Mouse (Mus musculus): ENCODE results near the gene Adamts1. TPM values are rescaled to one million over a fixed set of nuclear protein-coding genes. Genes with fewer than 3 reads are reported as not detected.

The Adamts1 gene
- 38.6 and 45.5 TPM in 2 replicates for polyA plus RNA-seq (2015; fragmentation: Nextera tagmentation; extraction: Ambion mirVana)

GRCm38 (mm10) chr16:85802954-85803353 is at the start of gene Adamts1:
TSS of gene Adamts1 (minus strand) at chr16:85803113.
- Histone ChIP-seq H3K9ac (peak within 1 kb of the TSS; percentile 69), H3K36me3 (peaks cover 15% of the 10 kb centered on the region), H3K9me3 (replicated peaks) (no peaks in the 10 kb centered on the region), H3K27ac (replicated peaks) (peak within 1 kb of the TSS; percentile 95), H3K4me1 (peaks cover 20% of the 10 kb centered on the region), H3K4me2 (replicated peaks) (peak within 1 kb of the TSS; percentile 94), H3K4me3 (replicated peaks) (peak within 1 kb of the TSS; percentile 68), H3K27me3 (no peaks in the 10 kb centered on the region)
- ATAC-seq (ENCODE audit: insufficient number of reproducible peaks, low FRiP score, low TSS enrichment, low read depth), result peak; percentile 90
- WGBS, result 0% methylated on average over 26 of the region's 26 CpGs

- no peaks in the 10 kb centered on the region for H3K9me3 ChIP-seq (replicated peaks)
- H3K4me1 ChIP-seq, result no peaks in the 10 kb centered on the region
- H3K36me3 ChIP-seq, result no peaks in the 10 kb centered on the region
- no peak overlapping the region for H3K4me3 ChIP-seq (replicated peaks)
- H3K9ac ChIP-seq, result no peak overlapping the region
- 60% methylated on average over 3 of the region's 3 CpGs for WGBS
- no peak overlapping the region for H3K4me2 ChIP-seq (replicated peaks)
- no peak overlapping the region for H3K27ac ChIP-seq (replicated peaks)
- no peak for ATAC-seq (ENCODE audit: insufficient number of reproducible peaks, low FRiP score, low TSS enrichment, low read depth)
- H3K27me3 ChIP-seq, result no peaks in the 10 kb centered on the region
Measured at GRCm38 (mm10) chr16:85827066-85827465, 24.2 kb upstream of the Adamts1 start.

- Histone ChIP-seq H3K27me3 (no peaks in the 10 kb centered on the region), H3K4me2 (replicated peaks) (no peak overlapping the region), H3K9ac (no peak overlapping the region), H3K27ac (replicated peaks) (no peak overlapping the region), H3K4me3 (replicated peaks) (no peak overlapping the region), H3K36me3 (no peaks in the 10 kb centered on the region), H3K9me3 (replicated peaks) (no peaks in the 10 kb centered on the region), H3K4me1 (no peaks in the 10 kb centered on the region)
- no peak for ATAC-seq (ENCODE audit: insufficient number of reproducible peaks, low FRiP score, low TSS enrichment, low read depth)
- WGBS, result 70% methylated on average over 5 of the region's 5 CpGs
Measured at GRCm38 (mm10) chr16:85822330-85822916, 19.5 kb upstream of the Adamts1 start.

- no peak overlapping the region for H3K4me2 ChIP-seq (replicated peaks)
Measured at GRCm38 (mm10) chr16:85819808-85820458, 17.0 kb upstream of the Adamts1 start.

GRCm38 (mm10) chr16:85814116-85814515 is 11.2 kb upstream of the Adamts1 start:
- H3K36me3 ChIP-seq, result no peaks in the 10 kb centered on the region
- no peaks in the 10 kb centered on the region for H3K9me3 ChIP-seq (replicated peaks)
- H3K27ac ChIP-seq (replicated peaks), result no peak overlapping the region
- no peaks in the 10 kb centered on the region for H3K27me3 ChIP-seq
- ATAC-seq (ENCODE audit: insufficient number of reproducible peaks, low FRiP score, low TSS enrichment, low read depth), result no peak
- no peaks in the 10 kb centered on the region for H3K4me1 ChIP-seq
- WGBS, result 90% methylated on average over 2 of the region's 2 CpGs
- no peak overlapping the region for H3K9ac ChIP-seq
- no peak overlapping the region for H3K4me2 ChIP-seq (replicated peaks)
- no peak overlapping the region for H3K4me3 ChIP-seq (replicated peaks)

More at GRCm38 (mm10) chr16:85819808-85820458, 17.0 kb upstream of the Adamts1 start:
- Histone ChIP-seq H3K27me3 (no peaks in the 10 kb centered on the region), H3K36me3 (no peaks in the 10 kb centered on the region), H3K9me3 (replicated peaks) (no peaks in the 10 kb centered on the region), H3K9ac (no peak overlapping the region), H3K4me3 (replicated peaks) (no peak overlapping the region), H3K27ac (replicated peaks) (no peak overlapping the region), H3K4me1 (no peaks in the 10 kb centered on the region)
- ATAC-seq (ENCODE audit: insufficient number of reproducible peaks, low FRiP score, low TSS enrichment, low read depth), result no peak
- WGBS, result 52% methylated on average over 5 of the region's 5 CpGs

GRCm38 (mm10) chr16:85807626-85808025 is 4.7 kb upstream of the Adamts1 start:
- Histone ChIP-seq H3K27ac (replicated peaks) (peak overlapping the region; percentile 51; the same call in 1 of the 2 replicates), H3K9me3 (replicated peaks) (no peaks in the 10 kb centered on the region)

GRCm38 (mm10) chr16:85807072-85807471 is 4.2 kb upstream of the Adamts1 start:
- Histone ChIP-seq H3K36me3 (no peaks in the 10 kb centered on the region), H3K27me3 (no peaks in the 10 kb centered on the region), H3K4me2 (replicated peaks) (0 out of 2 replicates have a peak overlapping the region, but pooled peaks have one; percentile 12), H3K4me3 (replicated peaks) (no peak overlapping the region), H3K27ac (replicated peaks) (0 out of 2 replicates have a peak overlapping the region, but pooled peaks have one; percentile 51), H3K9me3 (replicated peaks) (no peaks in the 10 kb centered on the region), H3K9ac (no peak overlapping the region), H3K4me1 (peaks cover 5% of the 10 kb centered on the region; the same call in 1 of the 2 replicates)
- WGBS, result 16% methylated on average over 3 of the region's 3 CpGs
- ATAC-seq (ENCODE audit: insufficient number of reproducible peaks, low FRiP score, low TSS enrichment, low read depth), result no peak

More at GRCm38 (mm10) chr16:85807626-85808025, 4.7 kb upstream of the Adamts1 start:
- Histone ChIP-seq H3K36me3 (no peaks in the 10 kb centered on the region), H3K4me3 (replicated peaks) (no peak overlapping the region), H3K27me3 (no peaks in the 10 kb centered on the region), H3K4me1 (peaks cover 5% of the 10 kb centered on the region; the same call in 1 of the 2 replicates), H3K4me2 (replicated peaks) (0 out of 2 replicates have a peak overlapping the region, but pooled peaks have one; percentile 12), H3K9ac (no peak overlapping the region)
- WGBS, result 0% methylated on average over 2 of the region's 2 CpGs
- ATAC-seq (ENCODE audit: insufficient number of reproducible peaks, low FRiP score, low TSS enrichment, low read depth), result no peak

- Histone ChIP-seq H3K36me3 (no peaks in the 10 kb centered on the region), H3K4me3 (replicated peaks) (no peak overlapping the region), H3K9ac (no peak overlapping the region), H3K27me3 (no peaks in the 10 kb centered on the region), H3K27ac (replicated peaks) (no peak overlapping the region), H3K9me3 (replicated peaks) (no peaks in the 10 kb centered on the region), H3K4me1 (peaks cover 5% of the 10 kb centered on the region; the same call in 1 of the 2 replicates), H3K4me2 (replicated peaks) (no peak overlapping the region)
- ATAC-seq (ENCODE audit: insufficient number of reproducible peaks, low FRiP score, low TSS enrichment, low read depth), result no peak
- WGBS, result 52% methylated on average over 2 of the region's 2 CpGs
Measured at GRCm38 (mm10) chr16:85805581-85805980, 2.7 kb upstream of the Adamts1 start.

GRCm38 (mm10) chr16:85803613-85804551 is 969 bp upstream of the Adamts1 start:
- H3K9ac ChIP-seq, result peak overlapping the region; percentile 69
- H3K4me3 ChIP-seq (replicated peaks), result peak overlapping the region; percentile 68
- H3K4me2 ChIP-seq (replicated peaks), result peak overlapping the region; percentile 94
- WGBS, result 2% methylated on average over 24 of the region's 25 CpGs
- no peaks in the 10 kb centered on the region for H3K27me3 ChIP-seq
- H3K9me3 ChIP-seq (replicated peaks), result no peaks in the 10 kb centered on the region
- H3K4me1 ChIP-seq, result peaks cover 18% of the 10 kb centered on the region
- peak; percentile 53 for ATAC-seq (ENCODE audit: insufficient number of reproducible peaks, low FRiP score, low TSS enrichment, low read depth)
- H3K36me3 ChIP-seq, result peaks cover 6% of the 10 kb centered on the region
- peak overlapping the region; percentile 95 for H3K27ac ChIP-seq (replicated peaks)

GRCm38 (mm10) chr16:85801971-85802811 is 722 bp downstream of the Adamts1 start:
- Histone ChIP-seq H3K36me3 (peaks cover 23% of the 10 kb centered on the region), H3K4me3 (replicated peaks) (peak overlapping the region; percentile 68), H3K4me1 (peaks cover 20% of the 10 kb centered on the region), H3K9ac (peak overlapping the region; percentile 69), H3K27me3 (no peaks in the 10 kb centered on the region), H3K27ac (replicated peaks) (peak overlapping the region; percentile 95), H3K4me2 (replicated peaks) (peak overlapping the region; percentile 94), H3K9me3 (replicated peaks) (no peaks in the 10 kb centered on the region)
- under 1% methylated on average over 67 of the region's 67 CpGs for WGBS
- no peak for ATAC-seq (ENCODE audit: insufficient number of reproducible peaks, low FRiP score, low TSS enrichment, low read depth)
